Mouse (Mus musculus) telencephalon, adult 2 months (tissue): ENCODE results near the gene Prkcq.

Experiments
- DNase-seq: peaks from one replicate; pipeline ENCODE4 v3.0.0-alpha.2; 2011; ENCODE audit warnings: low read depth, low spot score

Prkcq gene

DNA sequence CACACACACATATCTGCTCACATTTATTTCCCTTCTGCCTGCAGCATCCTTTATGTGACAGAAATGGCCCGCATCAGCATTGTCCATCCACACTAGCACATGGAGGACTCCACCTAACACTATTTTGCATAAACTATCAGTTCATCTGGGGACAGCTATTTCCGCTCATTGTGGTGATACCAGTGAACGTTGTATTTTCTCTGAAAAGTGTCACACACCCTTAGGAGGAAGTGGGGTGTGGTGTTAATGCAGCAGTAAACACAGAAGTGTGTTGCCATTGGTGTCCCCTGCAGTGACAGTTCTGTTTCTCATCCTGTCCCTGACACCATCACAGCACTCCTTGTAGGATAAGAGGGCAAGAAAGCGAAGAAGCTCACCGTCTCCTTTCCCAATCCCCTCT is 46.2 kb downstream of the Prkcq start:
- DNase-seq, result no peak

DNA sequence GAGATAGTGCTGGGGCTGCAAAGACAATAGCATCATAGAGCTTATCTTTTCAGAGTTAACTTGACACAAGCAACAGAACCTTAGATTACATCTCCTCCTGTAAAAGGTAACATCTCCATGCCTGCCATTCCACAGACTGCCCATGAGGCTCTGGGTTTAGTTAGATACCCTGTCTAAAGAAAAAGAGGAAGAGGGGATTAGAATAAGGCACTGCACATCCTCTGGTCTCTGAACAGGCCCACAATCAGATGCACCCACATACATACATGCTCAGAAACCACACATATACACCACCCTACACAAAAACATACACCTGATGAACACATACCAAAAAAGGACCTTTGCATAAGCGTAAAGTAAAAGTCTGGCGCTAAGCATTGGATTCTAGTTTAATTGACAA is 47.4 kb downstream of the Prkcq start:
- no peak for DNase-seq

GRCm38 (mm10) chr2:11224808-11225484 is 53.0 kb downstream of the Prkcq start:
- DNase-seq, result no peak

- DNase-seq, result no peak
Measured at GRCm38 (mm10) chr2:11225485-11225876, 53.6 kb downstream of the Prkcq start.

DNA sequence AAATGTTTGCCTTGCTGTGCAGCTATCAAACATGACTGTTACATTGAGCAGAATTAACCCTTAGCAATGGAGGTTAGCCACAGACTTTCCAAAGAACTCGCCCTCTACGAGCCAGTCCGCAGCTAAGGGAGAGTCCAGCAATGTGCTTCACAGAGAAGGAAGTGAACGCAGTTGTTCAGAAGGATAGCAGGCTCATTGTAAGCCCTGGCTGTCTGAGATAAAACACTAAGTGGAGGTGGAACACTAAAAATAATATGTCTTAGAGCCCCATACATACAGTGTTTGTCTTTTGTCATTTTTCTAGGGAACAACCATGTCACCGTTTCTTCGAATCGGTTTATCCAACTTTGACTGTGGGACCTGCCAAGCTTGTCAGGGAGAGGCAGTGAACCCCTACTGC is 54.6 kb downstream of the Prkcq start:
- no peak for DNase-seq

GRCm38 (mm10) chr2:11229126-11229525 is 57.2 kb downstream of the Prkcq start:
- DNase-seq, result no peak

DNA sequence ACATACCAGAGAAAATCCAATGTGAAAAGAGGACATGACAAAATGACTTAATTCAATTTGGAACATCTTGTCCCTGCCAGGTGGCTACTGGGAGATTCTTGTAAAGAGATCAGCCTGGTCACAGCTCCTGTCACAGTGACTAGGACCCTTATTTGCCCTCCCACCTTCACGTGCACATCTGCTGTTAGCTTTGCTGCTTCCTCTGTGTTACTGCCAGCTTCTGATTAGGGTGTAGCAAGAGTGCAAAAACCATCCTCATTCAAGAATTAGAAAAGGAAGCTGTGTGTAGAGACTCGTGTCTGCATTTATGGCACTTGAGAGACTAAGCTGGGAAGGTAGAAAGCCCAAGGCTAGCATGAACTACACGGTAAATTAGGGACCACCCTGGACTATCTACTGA is 59.2 kb downstream of the Prkcq start:
- no peak for DNase-seq

DNA sequence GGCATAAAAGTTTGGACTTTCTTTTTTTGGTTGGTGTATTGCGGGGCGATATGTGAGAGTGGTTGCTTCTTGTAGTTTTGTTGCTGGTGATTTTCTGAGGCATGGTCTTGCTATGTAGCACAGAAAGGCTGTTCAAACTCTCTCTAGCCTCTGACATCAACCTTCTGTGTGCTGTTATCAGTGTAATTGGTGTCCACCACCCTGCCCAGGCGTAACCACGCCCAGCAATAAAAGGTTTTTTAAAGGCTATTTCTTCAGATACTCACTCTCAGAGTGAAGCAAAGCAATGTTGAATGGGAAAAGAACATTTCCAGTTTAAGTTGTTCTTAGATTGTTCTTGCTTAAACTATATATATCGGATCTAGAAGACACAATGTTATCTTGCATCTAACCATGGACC is 60.1 kb downstream of the Prkcq start:
- no peak for DNase-seq

DNA sequence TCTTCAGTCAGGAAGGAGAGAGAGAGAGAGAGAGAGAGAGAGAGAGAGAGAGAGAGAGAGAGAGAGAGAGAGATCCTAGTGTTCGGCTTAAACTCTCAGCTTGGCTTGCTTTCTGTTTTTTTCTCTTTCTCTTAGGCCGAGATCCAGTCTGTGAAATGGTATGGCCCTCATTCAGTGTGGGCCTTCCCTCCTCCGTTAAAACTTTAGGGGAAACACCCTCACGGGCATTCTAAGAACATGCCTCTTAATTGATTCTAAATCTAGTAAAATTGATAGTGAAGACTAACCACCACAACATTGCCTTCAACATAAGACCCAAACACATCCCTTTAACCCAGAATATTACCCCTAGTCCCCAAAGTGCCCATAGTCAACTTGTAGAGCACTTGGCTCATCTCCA is 66.3 kb downstream of the Prkcq start:
- no peak for DNase-seq

DNA sequence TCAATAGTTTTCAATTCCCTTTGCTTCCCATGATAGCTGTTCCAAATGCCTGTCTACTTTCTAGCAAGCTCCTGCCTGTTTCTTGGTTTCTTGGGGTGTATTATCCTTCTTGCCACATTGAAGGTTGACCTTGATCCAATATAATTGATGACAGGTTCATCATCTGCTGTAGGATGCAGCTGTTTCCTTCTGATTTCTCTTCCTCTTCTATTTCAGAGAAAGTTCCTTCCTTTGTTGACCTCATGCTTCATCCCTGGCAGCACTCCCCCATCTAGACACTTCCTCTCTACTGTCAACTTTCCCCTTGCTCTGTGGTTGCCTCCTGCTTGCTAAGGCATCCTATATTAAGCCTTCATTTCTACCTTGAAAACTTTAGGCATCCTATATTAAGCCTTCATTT is 67.6 kb downstream of the Prkcq start:
- DNase-seq, result no peak

- DNase-seq, result no peak
Measured at GRCm38 (mm10) chr2:11245926-11246325, 74.0 kb downstream of the Prkcq start.

- no peak for DNase-seq
Measured at GRCm38 (mm10) chr2:11253945-11254344, 82.0 kb downstream of the Prkcq start.

- no peak for DNase-seq
Measured at GRCm38 (mm10) chr2:11254446-11254845, 82.5 kb downstream of the Prkcq start.

GRCm38 (mm10) chr2:11257260-11257850 is 85.4 kb downstream of the Prkcq start:
- DNase-seq, result no peak

GRCm38 (mm10) chr2:11258181-11258580 is 86.3 kb downstream of the Prkcq start:
- DNase-seq, result no peak

DNA sequence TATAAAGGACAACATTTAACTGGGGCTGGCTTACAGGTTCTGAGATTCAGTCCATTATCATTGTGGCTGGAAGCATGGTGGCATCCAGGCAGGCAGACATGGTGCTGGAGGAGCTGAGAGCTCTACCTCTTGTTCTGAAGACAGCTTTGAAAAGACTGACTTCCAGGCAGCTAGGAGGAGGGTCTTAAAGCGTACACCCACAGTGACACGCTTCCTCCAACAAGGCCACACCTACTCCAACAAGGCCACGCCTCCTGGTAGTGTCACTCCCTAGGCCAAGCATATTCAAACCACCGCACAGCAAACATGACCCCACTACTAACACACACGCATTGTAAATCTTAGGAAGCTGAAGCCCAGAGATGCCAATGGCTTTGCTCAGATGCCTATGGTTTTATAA is 87.5 kb downstream of the Prkcq start:
- DNase-seq, result no peak

DNA sequence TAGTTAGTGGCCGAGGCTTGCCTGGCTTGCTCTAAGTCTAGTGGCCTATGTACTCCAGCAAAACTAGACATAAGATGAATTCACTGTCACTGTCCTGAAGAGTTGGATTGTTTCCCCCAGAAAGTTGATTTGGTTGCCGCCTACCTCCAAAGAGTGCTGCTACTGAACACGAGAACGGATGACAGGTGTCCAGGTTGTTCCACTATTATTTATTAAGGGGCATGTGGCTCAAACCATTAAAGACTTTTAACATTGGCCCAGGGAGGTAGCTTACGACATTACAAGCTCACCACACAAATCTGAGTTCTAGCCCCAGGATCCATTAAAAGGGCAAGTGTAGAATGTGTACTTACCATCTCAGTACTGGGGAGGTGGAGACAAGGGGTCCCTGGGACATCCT is 92.9 kb downstream of the Prkcq start:
- DNase-seq, result no peak

- DNase-seq, result no peak
Measured at GRCm38 (mm10) chr2:11265455-11265854, 93.5 kb downstream of the Prkcq start.

DNA sequence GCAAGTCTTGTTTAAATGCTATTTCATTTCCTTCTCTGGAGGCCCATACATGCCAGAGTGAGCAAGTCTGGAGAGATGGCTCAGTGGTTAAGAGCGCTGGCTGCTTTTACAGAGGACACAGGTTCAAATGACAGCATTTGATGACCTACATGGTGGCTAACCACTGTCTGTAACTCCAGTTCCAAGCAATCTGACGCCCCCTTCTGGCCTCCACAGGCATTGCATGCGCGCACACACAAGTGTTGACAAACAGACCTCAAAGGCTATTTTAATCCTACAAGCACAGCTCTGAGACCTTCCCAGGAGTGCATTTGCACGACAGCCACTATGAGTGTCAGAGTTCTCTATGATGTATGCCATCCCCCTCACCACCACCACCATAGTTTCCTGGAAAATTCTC is 94.4 kb downstream of the Prkcq start:
- no peak for DNase-seq

GRCm38 (mm10) chr2:11278965-11279364 is 107.1 kb downstream of the Prkcq start:
- no peak for DNase-seq

DNA sequence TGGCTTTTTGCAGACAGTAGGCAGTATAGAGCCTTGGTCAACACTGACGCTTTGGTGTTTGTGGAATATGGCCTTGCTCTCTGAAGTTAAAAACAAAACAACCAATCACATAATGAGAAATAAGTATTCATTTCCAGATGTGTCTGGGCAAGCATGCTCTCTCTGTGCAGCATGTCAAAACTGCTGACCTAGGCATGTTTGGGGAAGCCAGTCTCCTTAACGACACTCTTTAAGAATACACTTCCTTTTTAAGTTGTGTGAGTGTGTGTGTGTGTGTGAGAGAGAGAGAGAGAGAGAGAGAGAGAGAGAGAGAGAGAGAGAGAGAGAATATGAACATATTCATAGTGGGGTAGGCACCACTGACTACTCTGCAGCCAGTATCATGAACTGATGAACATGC is 108.3 kb downstream of the Prkcq start:
- no peak for DNase-seq

- DNase-seq, result no peak
Measured at GRCm38 (mm10) chr2:11287834-11288530, 116.1 kb downstream of the Prkcq start.

- DNase-seq, result peak; percentile 43
Measured at GRCm38 (mm10) chr2:11288531-11288846, 116.6 kb downstream of the Prkcq start.
